Mouse (Mus musculus): ENCODE data around the gene C2cd2. TPM values are rescaled to one million over a fixed set of nuclear protein-coding genes. Genes with fewer than 3 reads are reported as not detected.
A peak's percentile ranks its signal among the peaks of the same experiment; 100 is the strongest.
"Not testable (repeated sequence)": the region's sequence is repeated elsewhere in the genome, so short reads cannot be mapped to it uniquely, and the experiment has no call there.

Gene C2cd2
- 16.4 and 18.9 TPM in 2 replicates for polyA plus RNA-seq (2014; fragmentation: Nextera tagmentation; extraction: Ambion mirVana)

GRCm38 (mm10) chr16:97962151-97962948 lies at the start of gene C2cd2, which contains the start of gene Zbtb21:
Gene C2cd2, minus strand, starts transcription at chr16:97962598.
Gene Zbtb21, minus strand, starts transcription at chr16:97962622.
- no peaks in the 10 kb centered on the region for H3K9me3 ChIP-seq (ENCODE audit: control insufficient read depth, low read length)
- WGBS, result under 1% methylated on average over 77 of the region's 78 CpGs
- peak within 1 kb of the TSS; percentile 93 for H3K4me2 ChIP-seq (ENCODE audit: low read length)
- no peaks in the 10 kb centered on the region for H3K36me3 ChIP-seq (ENCODE audit: control insufficient read depth, insufficient read depth, low read length)
- peak within 1 kb of the TSS; percentile 74 to 86 for H3K4me3 ChIP-seq (ENCODE audit: control insufficient read depth in 1 of 2, insufficient read depth in 1 of 2, low read depth in 1 of 2, low read length in 2 of 2)
- peak; percentile 96 for ATAC-seq (ENCODE audit: insufficient number of reproducible peaks, insufficient read depth, low FRiP score, low read depth)
- no peaks in the 10 kb centered on the region for H3K27me3 ChIP-seq (ENCODE audit: control insufficient read depth, insufficient read depth, low read length)
- peak within 1 kb of the TSS; percentile 94 to 96 for H3K27ac ChIP-seq (replicated peaks in 1 of 2; ENCODE audit: control insufficient read depth in 1 of 2, insufficient read depth in 1 of 2, low read depth in 2 of 2, low read length in 2 of 2)
- peaks cover 5 to 33% of the 10 kb centered on the region in 2 experiments for H3K4me1 ChIP-seq (ENCODE audit: control insufficient read depth in 2 of 2, insufficient read depth in 2 of 2, low read length in 2 of 2)
- peak within 1 kb of the TSS; percentile 94 for H3K9ac ChIP-seq (ENCODE audit: low read length)

- Histone ChIP-seq H3K4me1 (ENCODE audit: control insufficient read depth in 2 of 2, insufficient read depth in 2 of 2, low read length in 2 of 2) (peaks cover 4 to 18% of the 10 kb centered on the region in 2 experiments; a peak in 3 of 4 replicates), H3K4me2 (ENCODE audit: low read length) (peak overlapping the region; percentile 77), H3K4me3 (ENCODE audit: control insufficient read depth in 1 of 2, insufficient read depth in 1 of 2, low read depth in 1 of 2, low read length in 2 of 2) (peak overlapping the region; percentile 59 to 86), H3K9ac (ENCODE audit: low read length) (peak overlapping the region; percentile 75), H3K27ac (replicated peaks in 1 of 2; ENCODE audit: control insufficient read depth in 1 of 2, insufficient read depth in 1 of 2, low read depth in 2 of 2, low read length in 2 of 2) (peak overlapping the region; percentile 75 to 91; a peak in 3 of 4 replicates)
- not testable (repeated sequence) for ATAC-seq (ENCODE audit: insufficient number of reproducible peaks, insufficient read depth, low FRiP score, low read depth); H3K36me3 ChIP-seq (ENCODE audit: control insufficient read depth, insufficient read depth, low read length); H3K9me3 ChIP-seq (ENCODE audit: control insufficient read depth, low read length); H3K27me3 ChIP-seq (ENCODE audit: control insufficient read depth, insufficient read depth, low read length)
- 1% methylated on average over 8 of the region's 8 CpGs for WGBS
Observed at GRCm38 (mm10) chr16:97997383-97997731, 35.0 kb upstream of the C2cd2 start.

DNA sequence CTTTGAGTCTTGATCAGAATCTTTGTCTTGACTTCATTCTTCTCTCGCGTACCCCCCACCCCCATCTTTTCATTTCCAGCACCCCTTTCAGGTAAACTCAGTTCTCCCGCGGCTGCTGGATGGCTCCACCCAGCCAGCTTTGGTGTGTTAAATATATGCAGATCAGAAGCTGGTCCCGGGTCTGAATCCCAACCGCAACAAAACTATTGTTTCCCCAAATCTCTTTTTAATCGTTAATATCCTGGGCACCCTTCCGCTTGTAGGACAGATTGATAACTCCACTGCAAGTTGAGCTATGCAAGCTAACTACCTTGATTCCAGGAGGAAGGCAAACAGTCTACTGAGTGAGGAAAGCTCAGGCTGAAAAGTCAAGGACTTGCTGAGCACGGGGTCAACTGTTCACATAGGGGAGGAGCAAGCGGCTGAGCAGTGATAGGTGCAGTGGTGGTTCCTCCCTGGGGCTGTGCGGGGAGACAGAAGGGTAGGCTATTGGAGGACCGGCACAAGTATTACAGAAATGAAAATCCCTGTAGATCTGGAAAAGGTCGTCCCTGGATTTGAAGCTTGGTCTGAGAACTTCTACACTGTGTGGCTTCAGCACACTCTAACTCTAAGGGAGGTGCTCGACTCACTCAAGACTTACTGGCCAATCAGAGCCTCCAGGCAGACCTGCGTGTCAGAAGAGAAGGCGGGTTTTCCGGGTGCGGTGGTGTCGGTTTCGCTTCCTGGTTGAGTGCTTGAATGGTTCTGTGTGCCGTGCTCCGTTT lies 34.4 kb upstream of the C2cd2 start, which contains the start of gene B230307C23Rik:
TSS of gene B230307C23Rik (plus strand) at position 700 of the 767 bp plus-strand sequence.
- no peaks in the 10 kb centered on the region for H3K27me3 ChIP-seq (ENCODE audit: control insufficient read depth, insufficient read depth, low read length)
- peak; percentile 93 for ATAC-seq (ENCODE audit: insufficient number of reproducible peaks, insufficient read depth, low FRiP score, low read depth)
- peak within 1 kb of the TSS; percentile 75 for H3K9ac ChIP-seq (ENCODE audit: low read length)
- peak within 1 kb of the TSS; percentile 59 to 86 for H3K4me3 ChIP-seq (ENCODE audit: control insufficient read depth in 1 of 2, insufficient read depth in 1 of 2, low read depth in 1 of 2, low read length in 2 of 2)
- peak within 1 kb of the TSS; percentile 75 to 91 for H3K27ac ChIP-seq (replicated peaks in 1 of 2; ENCODE audit: control insufficient read depth in 1 of 2, insufficient read depth in 1 of 2, low read depth in 2 of 2, low read length in 2 of 2)
- H3K4me2 ChIP-seq (ENCODE audit: low read length), result peak within 1 kb of the TSS; percentile 77
- peaks cover 4 to 18% of the 10 kb centered on the region in 2 experiments; a peak in 3 of 4 replicates for H3K4me1 ChIP-seq (ENCODE audit: control insufficient read depth in 2 of 2, insufficient read depth in 2 of 2, low read length in 2 of 2)
- no peaks in the 10 kb centered on the region for H3K9me3 ChIP-seq (ENCODE audit: control insufficient read depth, low read length)
- 2% methylated on average over 22 of the region's 22 CpGs for WGBS
- no peaks in the 10 kb centered on the region for H3K36me3 ChIP-seq (ENCODE audit: control insufficient read depth, insufficient read depth, low read length)

GRCm38 (mm10) chr16:97995849-97996615 lies 33.6 kb upstream of the C2cd2 start:
- Histone ChIP-seq H3K4me1 (ENCODE audit: control insufficient read depth in 2 of 2, insufficient read depth in 2 of 2, low read length in 2 of 2) (peaks cover 4 to 18% of the 10 kb centered on the region in 2 experiments; a peak in 3 of 4 replicates), H3K9ac (ENCODE audit: low read length) (peak overlapping the region; percentile 75), H3K27ac (replicated peaks in 1 of 2; ENCODE audit: control insufficient read depth in 1 of 2, insufficient read depth in 1 of 2, low read depth in 2 of 2, low read length in 2 of 2) (peak overlapping the region in 1 of 2 experiments; percentile 75; a peak in 3 of 4 replicates), H3K4me3 (ENCODE audit: control insufficient read depth in 1 of 2, insufficient read depth in 1 of 2, low read depth in 1 of 2, low read length in 2 of 2) (peak overlapping the region in 1 of 2 experiments; percentile 59; a peak in 3 of 4 replicates), H3K36me3 (ENCODE audit: control insufficient read depth, insufficient read depth, low read length) (no peaks in the 10 kb centered on the region), H3K27me3 (ENCODE audit: control insufficient read depth, insufficient read depth, low read length) (no peaks in the 10 kb centered on the region), H3K4me2 (ENCODE audit: low read length) (peak overlapping the region; percentile 77), H3K9me3 (ENCODE audit: control insufficient read depth, low read length) (no peaks in the 10 kb centered on the region)
- ATAC-seq (ENCODE audit: insufficient number of reproducible peaks, insufficient read depth, low FRiP score, low read depth), result no peak
- WGBS, result 13% methylated on average over 1 of the region's 1 CpGs

GRCm38 (mm10) chr16:97992477-97992876 lies 30.1 kb upstream of the C2cd2 start:
- not testable (repeated sequence) for H3K27me3 ChIP-seq (ENCODE audit: control insufficient read depth, insufficient read depth, low read length); H3K4me2 ChIP-seq (ENCODE audit: low read length); H3K4me3 ChIP-seq (ENCODE audit: control insufficient read depth in 1 of 2, insufficient read depth in 1 of 2, low read depth in 1 of 2, low read length in 2 of 2); ATAC-seq (ENCODE audit: insufficient number of reproducible peaks, insufficient read depth, low FRiP score, low read depth); H3K9me3 ChIP-seq (ENCODE audit: control insufficient read depth, low read length); H3K27ac ChIP-seq (replicated peaks in 1 of 2; ENCODE audit: control insufficient read depth in 1 of 2, insufficient read depth in 1 of 2, low read depth in 2 of 2, low read length in 2 of 2); H3K9ac ChIP-seq (ENCODE audit: low read length); H3K36me3 ChIP-seq (ENCODE audit: control insufficient read depth, insufficient read depth, low read length)
- WGBS, result 70% methylated on average over 3 of the region's 3 CpGs
- H3K4me1 ChIP-seq (ENCODE audit: control insufficient read depth in 2 of 2, insufficient read depth in 2 of 2, low read length in 2 of 2), result peaks cover 4 to 11% of the 10 kb centered on the region in 2 experiments; a peak in 3 of 4 replicates

DNA sequence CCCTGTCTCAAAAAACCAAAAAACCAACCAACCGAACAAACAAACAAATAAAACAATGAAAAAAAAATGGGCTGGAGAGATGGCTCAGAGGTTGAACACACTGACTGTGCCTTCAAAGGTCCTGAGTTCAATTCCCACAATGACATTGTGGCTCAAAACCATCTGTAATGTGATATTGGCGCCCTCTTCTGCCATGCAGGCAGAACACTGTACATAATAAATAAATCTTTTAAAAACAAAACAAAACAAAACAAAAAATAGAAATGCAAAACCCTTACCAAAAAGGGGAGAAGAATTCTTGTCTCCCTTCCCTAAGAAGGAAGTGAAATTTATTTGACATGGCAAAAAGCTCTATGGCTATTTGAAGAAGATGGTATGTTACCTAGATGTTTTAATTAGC lies 29.1 kb upstream of the C2cd2 start:
- Histone ChIP-seq H3K4me1 (ENCODE audit: control insufficient read depth in 2 of 2, insufficient read depth in 2 of 2, low read length in 2 of 2) (peaks cover 4 to 10% of the 10 kb centered on the region in 2 experiments; a peak in 3 of 4 replicates), H3K9me3 (ENCODE audit: control insufficient read depth, low read length) (no peaks in the 10 kb centered on the region), H3K4me2 (ENCODE audit: low read length) (no peak overlapping the region), H3K27me3 (ENCODE audit: control insufficient read depth, insufficient read depth, low read length) (no peaks in the 10 kb centered on the region), H3K9ac (ENCODE audit: low read length) (no peak overlapping the region), H3K36me3 (ENCODE audit: control insufficient read depth, insufficient read depth, low read length) (no peaks in the 10 kb centered on the region), H3K27ac (replicated peaks in 1 of 2; ENCODE audit: control insufficient read depth in 1 of 2, insufficient read depth in 1 of 2, low read depth in 2 of 2, low read length in 2 of 2) (no peak overlapping the region), H3K4me3 (ENCODE audit: control insufficient read depth in 1 of 2, insufficient read depth in 1 of 2, low read depth in 1 of 2, low read length in 2 of 2) (no peak overlapping the region)
- whole genome bisulfite sequencing, result 64% methylated on average over 2 of the region's 2 CpGs
- no peak for ATAC-seq (ENCODE audit: insufficient number of reproducible peaks, insufficient read depth, low FRiP score, low read depth)

DNA sequence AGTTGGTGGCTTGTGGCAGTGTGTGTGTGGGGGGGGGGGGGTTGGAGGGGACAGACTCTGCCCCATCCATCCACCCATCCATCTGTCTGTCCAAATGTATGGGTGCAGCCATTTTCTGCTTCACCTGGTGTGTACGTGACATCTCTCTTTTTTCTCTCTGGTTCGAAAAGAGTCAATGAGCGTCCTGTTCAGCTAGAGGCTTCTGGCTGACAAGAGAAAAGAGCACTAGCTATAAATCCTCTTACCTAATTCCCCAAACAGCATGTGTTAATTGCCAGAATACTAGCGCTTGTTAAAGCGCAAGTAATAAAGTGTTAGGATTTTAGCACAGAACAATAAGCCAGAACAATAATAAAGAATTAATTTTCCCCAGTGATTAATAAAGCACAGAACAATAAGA lies 22.2 kb upstream of the C2cd2 start:
- Histone ChIP-seq H3K9ac (ENCODE audit: low read length) (no peak overlapping the region), H3K4me1 (ENCODE audit: control insufficient read depth in 2 of 2, insufficient read depth in 2 of 2, low read length in 2 of 2) (no peaks in the 10 kb centered on the region), H3K4me3 (ENCODE audit: control insufficient read depth in 1 of 2, insufficient read depth in 1 of 2, low read depth in 1 of 2, low read length in 2 of 2) (no peak overlapping the region), H3K27ac (replicated peaks in 1 of 2; ENCODE audit: control insufficient read depth in 1 of 2, insufficient read depth in 1 of 2, low read depth in 2 of 2, low read length in 2 of 2) (no peak overlapping the region), H3K27me3 (ENCODE audit: control insufficient read depth, insufficient read depth, low read length) (no peaks in the 10 kb centered on the region), H3K4me2 (ENCODE audit: low read length) (no peak overlapping the region), H3K36me3 (ENCODE audit: control insufficient read depth, insufficient read depth, low read length) (no peaks in the 10 kb centered on the region), H3K9me3 (ENCODE audit: control insufficient read depth, low read length) (no peaks in the 10 kb centered on the region)
- ATAC-seq (ENCODE audit: insufficient number of reproducible peaks, insufficient read depth, low FRiP score, low read depth), result no peak
- 86% methylated on average over 5 of the region's 5 CpGs for WGBS
